Mouse (Mus musculus): ENCODE results near the gene Lrp5.

GRCm38 (mm10) chr19:3654940-3655339 lies 31.4 kb downstream of the Lrp5 start:
- TF ChIP-seq CTCF (IDR thresholded peaks at IDR 0.05; ENCODE audit: borderline replicate concordance, control insufficient read depth, extremely low read depth, insufficient read depth, low read length, poor library complexity) (no peak), POLR2A (IDR thresholded peaks at IDR 0.05; ENCODE audit: control insufficient read depth, extremely low read depth, insufficient read depth, low read length, poor library complexity) (no peak)
